Mouse (Mus musculus): ENCODE measurements around the gene Ada. TPM values are rescaled to one million over a fixed set of nuclear protein-coding genes. Genes with fewer than 3 reads are reported as not detected.

Gene Ada
- polyA plus RNA-seq, 1 experiment from 2014 or later = 11.0 TPM

DNA sequence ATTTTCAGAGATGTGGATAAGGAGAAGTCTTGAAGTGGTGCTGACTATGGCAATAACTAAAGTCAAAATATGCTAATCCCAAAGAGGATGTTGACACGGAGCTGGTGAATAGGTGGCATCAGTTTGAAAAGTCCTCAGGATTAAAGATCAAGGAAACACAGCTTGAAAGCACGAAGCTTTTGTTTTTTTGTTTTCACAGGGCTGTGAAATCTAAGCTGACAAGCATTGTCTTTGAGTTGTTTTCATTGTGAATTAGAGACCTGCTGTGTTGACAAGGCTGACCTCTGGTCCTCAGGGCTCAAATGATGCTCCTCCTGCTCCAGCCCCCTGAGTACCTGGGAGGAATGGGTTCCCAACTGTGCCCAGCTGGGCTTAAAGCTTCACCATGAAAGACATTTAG is 27.0 kb upstream of the Ada start:
- no peak overlapping the region for H3K27ac ChIP-seq (replicated peaks; ENCODE audit: low read depth, low read length)
- H3K4me3 ChIP-seq (ENCODE audit: low read depth, low read length) = no peak overlapping the region
- ATAC-seq (replicated peaks; ENCODE audit: insufficient number of reproducible peaks, low FRiP score, low TSS enrichment, low read depth) (no peak), DNase-seq (ENCODE audit: low spot score) (no peak)
- no peaks in the 10 kb centered on the region for H3K9me3 ChIP-seq (replicated peaks; ENCODE audit: control insufficient read depth, low read length)
- no peaks in the 10 kb centered on the region for H3K36me3 ChIP-seq (replicated peaks; ENCODE audit: control insufficient read depth, insufficient read depth, low read depth, low read length)
- no peak overlapping the region for H3K4me2 ChIP-seq (ENCODE audit: low read depth, low read length)
- WGBS = 2% methylated on average over 2 of the region's 2 CpGs
- H3K9ac ChIP-seq (replicated peaks; ENCODE audit: low read length) = no peak overlapping the region
- no peaks in the 10 kb centered on the region; the same call in 1 of the 2 replicates for H3K27me3 ChIP-seq (ENCODE audit: control insufficient read depth, insufficient read depth, low read length)
- no peaks in the 10 kb centered on the region for H3K4me1 ChIP-seq (ENCODE audit: control insufficient read depth, insufficient read depth, low read length)

DNA sequence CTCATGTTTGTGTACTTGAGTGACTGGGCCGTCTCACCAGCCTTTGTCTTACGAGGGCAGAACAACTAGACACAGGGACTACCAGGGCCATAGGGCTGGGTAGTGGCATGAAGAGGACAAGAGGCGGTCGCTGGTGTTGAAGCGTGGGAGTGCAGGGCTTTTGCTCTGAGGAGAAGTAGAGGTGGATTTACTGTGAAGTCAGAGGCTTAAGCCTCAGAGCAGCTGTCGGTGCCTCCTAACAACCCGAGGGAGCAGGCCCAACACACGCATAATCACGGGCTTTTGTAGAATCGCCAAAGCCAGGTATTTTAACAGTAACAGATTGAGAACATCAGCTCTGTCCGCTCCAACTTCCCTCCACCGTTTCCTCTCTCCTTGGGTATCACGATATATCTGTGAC is 26.6 kb upstream of the Ada start:
- no peak overlapping the region for H3K27ac ChIP-seq (replicated peaks; ENCODE audit: low read depth, low read length)
- 20% methylated on average over 13 of the region's 13 CpGs for WGBS
- no peak overlapping the region for H3K9ac ChIP-seq (replicated peaks; ENCODE audit: low read length)
- no peak for DNase-seq (ENCODE audit: low spot score)
- no peaks in the 10 kb centered on the region for H3K4me1 ChIP-seq (ENCODE audit: control insufficient read depth, insufficient read depth, low read length)
- no peaks in the 10 kb centered on the region for H3K36me3 ChIP-seq (replicated peaks; ENCODE audit: control insufficient read depth, insufficient read depth, low read depth, low read length)
- H3K4me3 ChIP-seq (ENCODE audit: low read depth, low read length) = no peak overlapping the region
- H3K9me3 ChIP-seq (replicated peaks; ENCODE audit: control insufficient read depth, low read length) = no peaks in the 10 kb centered on the region
- no peak for ATAC-seq (replicated peaks; ENCODE audit: insufficient number of reproducible peaks, low FRiP score, low TSS enrichment, low read depth)
- no peaks in the 10 kb centered on the region; the same call in 1 of the 2 replicates for H3K27me3 ChIP-seq (ENCODE audit: control insufficient read depth, insufficient read depth, low read length)
- no peak overlapping the region for H3K4me2 ChIP-seq (ENCODE audit: low read depth, low read length)

DNA sequence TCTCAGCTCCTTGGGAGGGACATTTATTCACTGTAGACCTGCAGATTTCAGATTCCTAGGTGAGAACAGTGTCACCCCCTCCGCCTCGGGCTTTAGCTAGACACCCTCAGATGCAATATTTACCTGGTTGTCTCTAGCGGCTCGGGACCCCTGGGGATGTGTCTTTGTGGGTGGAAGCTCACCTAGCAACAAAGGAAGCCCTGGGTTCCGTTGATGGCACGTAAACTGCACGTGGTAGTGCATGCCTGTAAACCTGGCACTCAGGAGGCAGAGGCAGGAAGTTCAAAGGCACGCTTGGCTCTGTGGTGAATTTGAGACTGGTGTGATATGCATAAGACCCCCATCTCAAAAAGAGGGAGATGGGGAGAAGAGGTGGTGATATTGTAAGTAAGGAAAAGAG is 20.7 kb upstream of the Ada start:
- DNase-seq (ENCODE audit: low spot score) (no peak), ATAC-seq (replicated peaks; ENCODE audit: insufficient number of reproducible peaks, low FRiP score, low TSS enrichment, low read depth) (no peak)
- Histone ChIP-seq H3K9ac (replicated peaks; ENCODE audit: low read length) (no peak overlapping the region), H3K4me1 (ENCODE audit: control insufficient read depth, insufficient read depth, low read length) (no peaks in the 10 kb centered on the region), H3K4me3 (ENCODE audit: low read depth, low read length) (no peak overlapping the region), H3K4me2 (ENCODE audit: low read depth, low read length) (no peak overlapping the region), H3K27me3 (ENCODE audit: control insufficient read depth, insufficient read depth, low read length) (no peaks in the 10 kb centered on the region), H3K9me3 (replicated peaks; ENCODE audit: control insufficient read depth, low read length) (no peaks in the 10 kb centered on the region), H3K36me3 (replicated peaks; ENCODE audit: control insufficient read depth, insufficient read depth, low read depth, low read length) (no peaks in the 10 kb centered on the region), H3K27ac (replicated peaks; ENCODE audit: low read depth, low read length) (no peak overlapping the region)
- 83% methylated on average over 8 of the region's 8 CpGs for WGBS

DNA sequence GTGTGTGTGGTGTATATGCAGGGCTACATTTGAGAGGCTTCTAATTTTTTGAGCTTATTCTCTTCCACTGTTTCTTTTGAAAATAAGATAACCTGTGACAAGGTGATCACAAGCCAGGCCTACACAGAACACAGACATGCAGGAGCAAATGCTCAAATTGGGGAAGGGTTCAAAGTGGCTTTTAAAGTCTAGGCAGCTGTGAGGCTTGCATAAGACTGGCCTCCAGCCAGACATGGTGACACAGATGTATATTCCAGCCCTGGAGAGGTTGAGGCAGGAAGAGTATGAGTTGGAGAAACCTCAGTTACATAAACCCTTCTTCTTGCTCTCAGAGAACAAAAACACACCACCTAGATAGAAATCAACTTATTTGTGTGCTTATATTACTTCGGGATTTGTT is 16.9 kb upstream of the Ada start:
- Histone ChIP-seq H3K27ac (replicated peaks; ENCODE audit: low read depth, low read length) (no peak overlapping the region), H3K4me1 (ENCODE audit: control insufficient read depth, insufficient read depth, low read length) (no peaks in the 10 kb centered on the region), H3K36me3 (replicated peaks; ENCODE audit: control insufficient read depth, insufficient read depth, low read depth, low read length) (no peaks in the 10 kb centered on the region), H3K4me2 (ENCODE audit: low read depth, low read length) (no peak overlapping the region), H3K4me3 (ENCODE audit: low read depth, low read length) (no peak overlapping the region), H3K9ac (replicated peaks; ENCODE audit: low read length) (no peak overlapping the region), H3K27me3 (ENCODE audit: control insufficient read depth, insufficient read depth, low read length) (no peaks in the 10 kb centered on the region), H3K9me3 (replicated peaks; ENCODE audit: control insufficient read depth, low read length) (no peaks in the 10 kb centered on the region)
- 65% methylated on average over 1 of the region's 1 CpGs for WGBS
- ATAC-seq (replicated peaks; ENCODE audit: insufficient number of reproducible peaks, low FRiP score, low TSS enrichment, low read depth) = no peak
- DNase-seq (ENCODE audit: low spot score) = no peak

DNA sequence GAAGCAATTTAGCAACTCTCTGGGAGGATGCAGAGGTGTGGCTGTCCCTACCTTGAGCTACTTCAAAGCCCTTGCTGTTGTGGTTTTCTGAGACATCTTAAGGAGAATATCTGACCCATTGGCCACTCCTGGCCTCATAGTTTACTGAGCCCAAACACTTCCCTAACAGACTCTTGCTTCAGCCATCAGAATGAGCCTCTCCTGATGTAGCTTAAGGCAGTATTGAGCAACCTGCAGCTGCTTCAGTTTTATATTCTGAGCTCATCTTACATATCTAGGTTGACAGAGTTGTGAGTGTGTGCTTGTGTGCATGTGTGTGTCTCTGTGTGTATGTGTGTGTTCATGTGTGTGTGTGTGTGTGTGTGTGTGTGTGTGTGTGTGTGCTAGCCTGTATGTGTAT is 16.2 kb upstream of the Ada start:
- Histone ChIP-seq H3K9me3 (replicated peaks; ENCODE audit: control insufficient read depth, low read length) (no peaks in the 10 kb centered on the region), H3K36me3 (replicated peaks; ENCODE audit: control insufficient read depth, insufficient read depth, low read depth, low read length) (no peaks in the 10 kb centered on the region), H3K4me2 (ENCODE audit: low read depth, low read length) (no peak overlapping the region), H3K27me3 (ENCODE audit: control insufficient read depth, insufficient read depth, low read length) (no peaks in the 10 kb centered on the region), H3K27ac (replicated peaks; ENCODE audit: low read depth, low read length) (no peak overlapping the region), H3K9ac (replicated peaks; ENCODE audit: low read length) (no peak overlapping the region), H3K4me1 (ENCODE audit: control insufficient read depth, insufficient read depth, low read length) (no peaks in the 10 kb centered on the region), H3K4me3 (ENCODE audit: low read depth, low read length) (no peak overlapping the region)
- DNase-seq (ENCODE audit: low spot score) (no peak), ATAC-seq (replicated peaks; ENCODE audit: insufficient number of reproducible peaks, low FRiP score, low TSS enrichment, low read depth) (no peak)

DNA sequence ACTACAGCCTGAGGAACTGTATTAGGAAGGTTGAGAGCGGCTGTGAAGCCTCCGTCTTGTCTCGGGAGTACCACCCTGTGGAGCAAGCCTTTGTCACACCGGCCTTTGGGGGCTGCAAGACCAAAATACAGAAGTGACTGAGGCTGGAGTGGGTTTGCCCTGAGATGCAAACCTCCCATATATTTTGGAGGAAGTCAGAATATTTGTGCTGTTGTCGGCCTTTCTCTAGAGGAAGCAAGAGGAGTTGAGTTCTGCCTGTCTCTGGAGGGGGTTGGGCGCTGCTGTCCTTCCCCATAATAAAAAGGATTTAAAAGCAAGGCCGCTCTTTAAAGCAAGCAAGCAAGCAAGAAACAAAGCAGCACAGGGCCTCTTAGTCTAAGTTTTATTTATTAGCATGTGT is 11.4 kb upstream of the Ada start:
- ATAC-seq (replicated peaks; ENCODE audit: insufficient number of reproducible peaks, low FRiP score, low TSS enrichment, low read depth) = no peak
- no peaks in the 10 kb centered on the region for H3K9me3 ChIP-seq (replicated peaks; ENCODE audit: control insufficient read depth, low read length)
- no peak overlapping the region for H3K4me3 ChIP-seq (ENCODE audit: low read depth, low read length)
- H3K36me3 ChIP-seq (replicated peaks; ENCODE audit: control insufficient read depth, insufficient read depth, low read depth, low read length) = no peaks in the 10 kb centered on the region
- no peak overlapping the region for H3K27ac ChIP-seq (replicated peaks; ENCODE audit: low read depth, low read length)
- WGBS = 89% methylated on average over 7 of the region's 7 CpGs
- no peaks in the 10 kb centered on the region for H3K27me3 ChIP-seq (ENCODE audit: control insufficient read depth, insufficient read depth, low read length)
- H3K4me1 ChIP-seq (ENCODE audit: control insufficient read depth, insufficient read depth, low read length) = no peaks in the 10 kb centered on the region
- no peak for DNase-seq (ENCODE audit: low spot score)
- no peak overlapping the region for H3K9ac ChIP-seq (replicated peaks; ENCODE audit: low read length)
- no peak overlapping the region for H3K4me2 ChIP-seq (ENCODE audit: low read depth, low read length)

DNA sequence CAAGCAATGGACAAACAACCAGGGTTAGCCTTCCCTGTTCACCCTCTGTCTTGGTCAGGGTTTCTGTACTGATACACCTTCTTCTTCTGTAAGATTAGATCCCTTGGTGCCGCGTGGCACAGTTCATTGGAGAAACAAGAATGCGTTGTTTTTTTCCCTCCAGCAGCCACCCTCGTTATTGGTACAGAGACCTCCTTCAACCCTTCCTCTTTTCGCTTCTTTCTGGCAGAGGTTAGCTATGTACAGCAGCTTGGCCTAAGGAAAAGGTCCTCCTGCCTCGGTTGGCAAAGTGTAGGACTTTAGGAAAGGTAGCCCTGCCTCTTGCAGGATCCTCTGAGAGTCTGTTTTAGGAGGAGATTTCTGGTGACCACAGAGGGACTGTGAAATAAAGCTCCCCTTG is 10.6 kb upstream of the Ada start:
- Histone ChIP-seq H3K4me3 (ENCODE audit: low read depth, low read length) (no peak overlapping the region), H3K9ac (replicated peaks; ENCODE audit: low read length) (no peak overlapping the region), H3K27ac (replicated peaks; ENCODE audit: low read depth, low read length) (no peak overlapping the region), H3K4me1 (ENCODE audit: control insufficient read depth, insufficient read depth, low read length) (no peaks in the 10 kb centered on the region), H3K9me3 (replicated peaks; ENCODE audit: control insufficient read depth, low read length) (no peaks in the 10 kb centered on the region), H3K27me3 (ENCODE audit: control insufficient read depth, insufficient read depth, low read length) (no peaks in the 10 kb centered on the region), H3K36me3 (replicated peaks; ENCODE audit: control insufficient read depth, insufficient read depth, low read depth, low read length) (no peaks in the 10 kb centered on the region), H3K4me2 (ENCODE audit: low read depth, low read length) (no peak overlapping the region)
- DNase-seq (ENCODE audit: low spot score) (no peak), ATAC-seq (replicated peaks; ENCODE audit: insufficient number of reproducible peaks, low FRiP score, low TSS enrichment, low read depth) (no peak)
- WGBS = 83% methylated on average over 6 of the region's 6 CpGs

DNA sequence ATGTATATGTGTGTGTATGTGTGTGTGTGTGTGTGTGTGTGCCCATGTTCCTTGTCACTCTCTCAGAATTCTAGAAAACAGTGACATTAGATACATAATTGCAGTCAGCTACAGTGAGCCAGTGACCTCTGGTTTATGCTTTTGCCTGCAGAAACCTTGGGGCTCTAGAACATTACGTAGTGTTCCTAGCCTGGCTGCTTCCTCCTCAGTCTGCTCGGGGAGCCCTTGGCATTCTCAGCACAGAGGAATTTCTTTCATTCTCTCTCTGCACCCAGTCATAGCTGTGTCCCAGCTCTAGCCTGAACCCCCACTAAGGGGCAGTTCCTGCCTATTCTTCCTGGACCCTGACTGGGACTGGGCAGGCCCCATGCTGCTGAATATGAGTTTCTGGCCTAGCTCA is 8.1 kb upstream of the Ada start:
- Histone ChIP-seq H3K27ac (replicated peaks; ENCODE audit: low read depth, low read length) (no peak overlapping the region), H3K4me2 (ENCODE audit: low read depth, low read length) (no peak overlapping the region), H3K36me3 (replicated peaks; ENCODE audit: control insufficient read depth, insufficient read depth, low read depth, low read length) (no peaks in the 10 kb centered on the region), H3K27me3 (ENCODE audit: control insufficient read depth, insufficient read depth, low read length) (no peaks in the 10 kb centered on the region), H3K9ac (replicated peaks; ENCODE audit: low read length) (no peak overlapping the region), H3K4me1 (ENCODE audit: control insufficient read depth, insufficient read depth, low read length) (no peaks in the 10 kb centered on the region), H3K4me3 (ENCODE audit: low read depth, low read length) (no peak overlapping the region), H3K9me3 (replicated peaks; ENCODE audit: control insufficient read depth, low read length) (no peaks in the 10 kb centered on the region)
- DNase-seq (ENCODE audit: low spot score) = no peak
- no peak for ATAC-seq (replicated peaks; ENCODE audit: insufficient number of reproducible peaks, low FRiP score, low TSS enrichment, low read depth)
- WGBS = 68% methylated on average over 2 of the region's 2 CpGs

DNA sequence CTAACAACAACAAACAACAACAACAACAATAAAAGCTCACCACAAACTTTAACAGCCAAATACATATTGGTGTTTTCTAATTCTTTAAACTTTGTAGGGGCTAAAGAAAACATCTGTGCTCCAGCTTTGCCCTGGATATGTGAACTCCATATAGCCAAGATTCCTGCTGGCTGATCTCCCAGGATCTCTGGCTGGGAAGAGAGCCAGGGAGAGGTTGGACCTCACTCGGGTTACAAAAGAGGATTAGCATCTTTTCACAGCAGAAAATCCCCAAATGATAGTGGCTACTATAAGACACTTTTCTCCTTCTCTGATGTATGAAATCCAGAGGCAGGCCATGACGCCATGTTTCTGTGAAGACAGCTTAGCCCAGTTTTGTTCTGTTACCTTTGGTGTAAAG is 6.7 kb upstream of the Ada start:
- DNase-seq (ENCODE audit: low spot score) = no peak
- WGBS = 43% methylated on average over 2 of the region's 2 CpGs
- no peak overlapping the region for H3K27ac ChIP-seq (replicated peaks; ENCODE audit: low read depth, low read length)
- no peak overlapping the region for H3K4me3 ChIP-seq (ENCODE audit: low read depth, low read length)
- ATAC-seq (replicated peaks; ENCODE audit: insufficient number of reproducible peaks, low FRiP score, low TSS enrichment, low read depth) = no peak
- H3K4me2 ChIP-seq (ENCODE audit: low read depth, low read length) = no peak overlapping the region
- no peaks in the 10 kb centered on the region for H3K27me3 ChIP-seq (ENCODE audit: control insufficient read depth, insufficient read depth, low read length)
- H3K36me3 ChIP-seq (replicated peaks; ENCODE audit: control insufficient read depth, insufficient read depth, low read depth, low read length) = no peaks in the 10 kb centered on the region
- no peak overlapping the region for H3K9ac ChIP-seq (replicated peaks; ENCODE audit: low read length)
- H3K4me1 ChIP-seq (ENCODE audit: control insufficient read depth, insufficient read depth, low read length) = no peaks in the 10 kb centered on the region
- H3K9me3 ChIP-seq (replicated peaks; ENCODE audit: control insufficient read depth, low read length) = no peaks in the 10 kb centered on the region
